ENCODE assay signal across 17 mouse cellular contexts in the genomic region with DNA sequence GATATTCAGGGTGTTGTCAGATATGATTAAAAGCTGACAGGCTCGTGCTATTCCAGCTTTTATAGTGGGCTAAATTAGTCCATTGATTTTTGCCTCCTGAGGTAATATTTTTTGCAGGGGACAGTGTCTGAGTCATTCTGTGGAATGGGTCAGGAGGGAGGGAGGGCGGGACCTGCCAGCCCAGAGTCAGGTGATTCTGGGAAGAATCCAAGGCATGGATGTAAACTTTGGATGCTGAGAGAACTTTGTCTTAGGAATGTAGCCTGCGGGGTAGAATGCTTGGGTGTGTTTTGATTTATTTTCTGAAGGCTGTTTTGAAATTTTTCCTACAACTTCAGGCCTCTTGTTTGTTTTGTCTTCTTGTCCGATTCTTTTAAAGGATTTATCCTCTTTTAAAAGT. TPM values are rescaled to one million over a fixed set of nuclear protein-coding genes. Genes with fewer than 3 reads are reported as not detected.
"Had no signal": no experiment of that assay in that cellular context is flagged by ENCODE, and none has a peak within 500 bp of the region (broad histone marks: within the 10 kb centered on the region; RNA-seq: fewer than 3 reads in every experiment).

No protein-coding gene starts in this region.

- H3K9ac ChIP-seq: liver, postnatal 0 days; lung, embryonic 15.5 days; midbrain, embryonic 12.5 days; midbrain, embryonic 15.5 days; neural tube, embryonic 12.5 days had no signal

- H3K4me1 ChIP-seq: megakaryocyte, embryonic 14.5 days; midbrain, embryonic 15.5 days; neural tube, embryonic 12.5 days had no signal

- ATAC-seq: liver, postnatal 0 days; lung, postnatal 0 days; midbrain, embryonic 15.5 days had no signal

- H3K27me3 ChIP-seq: midbrain, embryonic 12.5 days; midbrain, embryonic 15.5 days; neural tube, embryonic 12.5 days had no signal

- H3K36me3 ChIP-seq: lung, embryonic 15.5 days; midbrain, embryonic 12.5 days; midbrain, embryonic 15.5 days; neural tube, embryonic 12.5 days had no signal

- H3K4me3 ChIP-seq: lung, embryonic 15.5 days; megakaryocyte, embryonic 14.5 days; midbrain, embryonic 12.5 days; midbrain, embryonic 15.5 days; neural tube, embryonic 12.5 days had no signal

- DNase-seq: liver, postnatal 0 days; lung, adult 2 months; lung, postnatal 14 days; lung, postnatal 36 days; right cerebral cortex, postnatal 14 days; right cerebral cortex, postnatal 4 days; spleen, adult 18-20 months; thymus, adult 18-20 months; thymus, postnatal 14 days; thymus, postnatal 36 days had no signal

- H3K4me2 ChIP-seq: lung, embryonic 15.5 days; midbrain, embryonic 12.5 days; midbrain, embryonic 15.5 days; neural tube, embryonic 12.5 days had no signal

- H3K9me3 ChIP-seq: lung, embryonic 15.5 days; megakaryocyte, embryonic 14.5 days; midbrain, embryonic 12.5 days; midbrain, embryonic 15.5 days; neural tube, embryonic 12.5 days had no signal

- H3K27ac ChIP-seq: lung, embryonic 15.5 days; macrophage; midbrain, embryonic 12.5 days; midbrain, embryonic 15.5 days; neural tube, embryonic 12.5 days had no signal

RNA-seq across cellular contexts. Expression of a gene that starts 6.8 kb away (rescaled TPM):
- polyA plus RNA-seq: macrophage had no signal
